Mouse (Mus musculus): ENCODE measurements around the gene Map3k19. TPM values are rescaled to one million over a fixed set of nuclear protein-coding genes. Genes with fewer than 3 reads are reported as not detected.

Map3k19 gene
- total RNA-seq, 1 experiment, result not detected

GRCm38 (mm10) chr1:127796752-127797151 lies 58.1 kb downstream of the Map3k19 start:
- Histone ChIP-seq H3K4me3 (ENCODE audit: insufficient read depth in 1 of 2, low read depth in 1 of 2, low read length in 2 of 2, poor library complexity in 1 of 2, severe bottlenecking in 1 of 2) (no peak overlapping the region), H3K9me3 (ENCODE audit: control insufficient read depth, insufficient read depth, low read depth, low read length) (no peaks in the 10 kb centered on the region), H3K36me3 (ENCODE audit: control insufficient read depth, insufficient read depth, low read length, poor library complexity, severe bottlenecking) (peaks cover 13% of the 10 kb centered on the region), H3K9ac (ENCODE audit: insufficient read depth, low read depth, low read length, poor library complexity, severe bottlenecking) (no peak overlapping the region), H3K27ac (ENCODE audit: insufficient read depth, low read depth, low read length, poor library complexity, severe bottlenecking) (no peak overlapping the region), H3K4me1 (ENCODE audit: control insufficient read depth in 2 of 2, insufficient read depth in 2 of 2, low read length in 2 of 2, poor library complexity in 1 of 2) (peaks cover 0 to 4% of the 10 kb centered on the region in 2 experiments; a peak in 1 of 4 replicates)
- in situ Hi-C loops (cut with MboI; ENCODE audit: low sequenced_read_pairs in 2 of 2, unreplicated experiment in 2 of 2), result no loop called here
- TF ChIP-seq ZNF384 (IDR thresholded peaks at IDR 0.05; ENCODE audit: low read depth, low read length) (no peak), ZC3H11A (IDR thresholded peaks at IDR 0.05; ENCODE audit: borderline replicate concordance, low read depth, low read length) (no peak), HCFC1 (IDR thresholded peaks at IDR 0.05; ENCODE audit: borderline replicate concordance, insufficient read depth, low read length) (no peak), CHD2 (IDR thresholded peaks at IDR 0.05; ENCODE audit: low read depth, low read length) (no peak), MAFK (IDR thresholded peaks at IDR 0.05; ENCODE audit: insufficient read depth, low read depth, low read length) (no peak)
- DNase-seq (ENCODE audit: low read depth, low spot score), result no peak

DNA sequence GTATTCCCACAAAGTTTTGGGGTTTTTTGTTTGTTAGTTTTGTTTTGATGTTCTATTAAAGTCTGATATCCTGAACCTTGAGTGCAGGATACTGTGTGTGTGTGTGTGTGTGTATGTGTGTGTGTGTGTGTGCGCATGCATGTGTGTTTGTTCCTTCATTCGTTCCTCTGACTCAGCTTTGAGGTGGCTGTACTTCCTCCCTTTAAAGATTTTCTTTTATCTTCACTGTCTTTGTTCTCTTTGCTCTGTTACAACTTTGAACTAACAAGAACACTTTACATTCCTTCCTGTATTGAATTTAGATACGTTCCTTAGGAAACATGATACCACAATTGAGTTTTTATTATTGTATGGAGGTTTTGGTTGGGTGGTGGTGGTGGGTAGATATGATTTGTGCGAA lies 58.5 kb downstream of the Map3k19 start:
- H3K36me3 ChIP-seq (ENCODE audit: control insufficient read depth, insufficient read depth, low read length, poor library complexity, severe bottlenecking), result peaks cover 13% of the 10 kb centered on the region
- in situ Hi-C loops (cut with MboI; ENCODE audit: low sequenced_read_pairs in 2 of 2, unreplicated experiment in 2 of 2), result no loop called here
- peaks cover 0 to 4% of the 10 kb centered on the region in 2 experiments; a peak in 1 of 4 replicates for H3K4me1 ChIP-seq (ENCODE audit: control insufficient read depth in 2 of 2, insufficient read depth in 2 of 2, low read length in 2 of 2, poor library complexity in 1 of 2)
- H3K9me3 ChIP-seq (ENCODE audit: control insufficient read depth, insufficient read depth, low read depth, low read length), result no peaks in the 10 kb centered on the region
- H3K27ac ChIP-seq (ENCODE audit: insufficient read depth, low read depth, low read length, poor library complexity, severe bottlenecking), result no peak overlapping the region
- DNase-seq (ENCODE audit: low read depth, low spot score), result no peak
- TF ChIP-seq HCFC1 (IDR thresholded peaks at IDR 0.05; ENCODE audit: borderline replicate concordance, insufficient read depth, low read length), result no peak
- TF ChIP-seq ZNF384 (IDR thresholded peaks at IDR 0.05; ENCODE audit: low read depth, low read length), result no peak
- no peak for TF ChIP-seq CHD2 (IDR thresholded peaks at IDR 0.05; ENCODE audit: low read depth, low read length)
- TF ChIP-seq ZC3H11A (IDR thresholded peaks at IDR 0.05; ENCODE audit: borderline replicate concordance, low read depth, low read length), result no peak
- no peak for TF ChIP-seq MAFK (IDR thresholded peaks at IDR 0.05; ENCODE audit: insufficient read depth, low read depth, low read length)
- H3K9ac ChIP-seq (ENCODE audit: insufficient read depth, low read depth, low read length, poor library complexity, severe bottlenecking), result no peak overlapping the region
- H3K4me3 ChIP-seq (ENCODE audit: insufficient read depth in 1 of 2, low read depth in 1 of 2, low read length in 2 of 2, poor library complexity in 1 of 2, severe bottlenecking in 1 of 2), result no peak overlapping the region

- peaks cover 13% of the 10 kb centered on the region for H3K36me3 ChIP-seq (ENCODE audit: control insufficient read depth, insufficient read depth, low read length, poor library complexity, severe bottlenecking)
- no peaks in the 10 kb centered on the region for H3K9me3 ChIP-seq (ENCODE audit: control insufficient read depth, insufficient read depth, low read depth, low read length)
- TF ChIP-seq ZNF384 (IDR thresholded peaks at IDR 0.05; ENCODE audit: low read depth, low read length), result no peak
- TF ChIP-seq HCFC1 (IDR thresholded peaks at IDR 0.05; ENCODE audit: borderline replicate concordance, insufficient read depth, low read length), result no peak
- TF ChIP-seq MAFK (IDR thresholded peaks at IDR 0.05; ENCODE audit: insufficient read depth, low read depth, low read length), result no peak
- no peak for TF ChIP-seq ZC3H11A (IDR thresholded peaks at IDR 0.05; ENCODE audit: borderline replicate concordance, low read depth, low read length)
- TF ChIP-seq CHD2 (IDR thresholded peaks at IDR 0.05; ENCODE audit: low read depth, low read length), result no peak
- H3K27ac ChIP-seq (ENCODE audit: insufficient read depth, low read depth, low read length, poor library complexity, severe bottlenecking), result no peak overlapping the region
- no peak overlapping the region for H3K4me3 ChIP-seq (ENCODE audit: insufficient read depth in 1 of 2, low read depth in 1 of 2, low read length in 2 of 2, poor library complexity in 1 of 2, severe bottlenecking in 1 of 2)
- H3K9ac ChIP-seq (ENCODE audit: insufficient read depth, low read depth, low read length, poor library complexity, severe bottlenecking), result no peak overlapping the region
- no peak for DNase-seq (ENCODE audit: low read depth, low spot score)
- in situ Hi-C loops (cut with MboI; ENCODE audit: low sequenced_read_pairs in 2 of 2, unreplicated experiment in 2 of 2), result no loop called here
- H3K4me1 ChIP-seq (ENCODE audit: control insufficient read depth in 2 of 2, insufficient read depth in 2 of 2, low read length in 2 of 2, poor library complexity in 1 of 2), result peaks cover 0 to 4% of the 10 kb centered on the region in 2 experiments; a peak in 2 of 4 replicates
Observed at GRCm38 (mm10) chr1:127795087-127795769, 59.6 kb downstream of the Map3k19 start.

- Histone ChIP-seq H3K4me1 (ENCODE audit: control insufficient read depth in 2 of 2, insufficient read depth in 2 of 2, low read length in 2 of 2, poor library complexity in 1 of 2) (peaks cover 4 to 5% of the 10 kb centered on the region in 2 experiments; a peak in 2 of 4 replicates), H3K27ac (ENCODE audit: insufficient read depth, low read depth, low read length, poor library complexity, severe bottlenecking) (no peak overlapping the region), H3K9me3 (ENCODE audit: control insufficient read depth, insufficient read depth, low read depth, low read length) (no peaks in the 10 kb centered on the region), H3K4me3 (ENCODE audit: insufficient read depth in 1 of 2, low read depth in 1 of 2, low read length in 2 of 2, poor library complexity in 1 of 2, severe bottlenecking in 1 of 2) (no peak overlapping the region), H3K36me3 (ENCODE audit: control insufficient read depth, insufficient read depth, low read length, poor library complexity, severe bottlenecking) (peaks cover 7% of the 10 kb centered on the region), H3K9ac (ENCODE audit: insufficient read depth, low read depth, low read length, poor library complexity, severe bottlenecking) (no peak overlapping the region)
- in situ Hi-C loops (cut with MboI; ENCODE audit: low sequenced_read_pairs in 2 of 2, unreplicated experiment in 2 of 2), result no loop called here
- no peak for DNase-seq (ENCODE audit: low read depth, low spot score)
- TF ChIP-seq CHD2 (IDR thresholded peaks at IDR 0.05; ENCODE audit: low read depth, low read length) (no peak), ZNF384 (IDR thresholded peaks at IDR 0.05; ENCODE audit: low read depth, low read length) (no peak), ZC3H11A (IDR thresholded peaks at IDR 0.05; ENCODE audit: borderline replicate concordance, low read depth, low read length) (no peak), HCFC1 (IDR thresholded peaks at IDR 0.05; ENCODE audit: borderline replicate concordance, insufficient read depth, low read length) (no peak), MAFK (IDR thresholded peaks at IDR 0.05; ENCODE audit: insufficient read depth, low read depth, low read length) (no peak)
Observed at GRCm38 (mm10) chr1:127793459-127793858, 61.4 kb downstream of the Map3k19 start.

Data from ES-E14 (cell line).